Mouse (Mus musculus) lung, postnatal 25 days (tissue): ENCODE data around the gene Daw1.

ENCODE experiments used
- DNase-seq: peaks from one replicate; pipeline ENCODE4 v3.0.0; 2022; ENCODE audit warnings: low spot score

The Daw1 gene

GRCm38 (mm10) chr1:83187154-83187553 lies 27.6 kb downstream of the Daw1 start:
- DNase-seq, result peak; percentile 36

- DNase-seq, result no peak
Measured at GRCm38 (mm10) chr1:83209981-83210380, 50.4 kb downstream of the Daw1 start.

- DNase-seq, result no peak
Measured at GRCm38 (mm10) chr1:83218260-83218659, 58.7 kb downstream of the Daw1 start.

GRCm38 (mm10) chr1:83223072-83223471 lies 63.5 kb downstream of the Daw1 start:
- peak; percentile 1 for DNase-seq

- DNase-seq, result no peak
Measured at GRCm38 (mm10) chr1:83224423-83224960, 64.9 kb downstream of the Daw1 start.

GRCm38 (mm10) chr1:83227946-83228345 lies 68.4 kb downstream of the Daw1 start:
- no peak for DNase-seq

- no peak for DNase-seq
Measured at GRCm38 (mm10) chr1:83248235-83248746, 88.7 kb downstream of the Daw1 start.

- DNase-seq, result no peak
Measured at GRCm38 (mm10) chr1:83251746-83252145, 92.2 kb downstream of the Daw1 start.
